15 mouse cellular contexts compared by ENCODE assay signal in the genomic region with DNA sequence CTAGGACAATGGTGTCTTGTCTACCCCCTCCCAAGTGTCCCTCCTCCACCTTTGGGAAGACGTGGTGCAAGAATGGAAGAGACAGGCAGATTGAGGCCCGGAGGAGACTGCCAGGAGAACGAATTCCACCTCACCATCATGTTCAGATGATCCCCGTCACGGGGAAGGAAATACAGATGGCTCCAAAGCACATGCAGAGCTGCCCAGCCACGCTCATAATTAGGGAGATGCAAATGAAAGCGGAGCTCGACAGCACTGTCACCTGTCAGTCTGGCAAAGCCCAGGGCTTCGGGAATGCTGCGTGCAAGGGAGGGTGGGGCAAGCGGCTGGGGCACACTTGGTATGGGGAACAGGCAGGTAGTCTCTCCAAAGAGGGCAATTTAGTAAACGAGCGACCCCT. TPM values are rescaled to one million over a fixed set of nuclear protein-coding genes. Genes with fewer than 3 reads are reported as not detected.
"Had no signal": no experiment of that assay in that cellular context is flagged by ENCODE, and none has a peak within 500 bp of the region (broad histone marks: within the 10 kb centered on the region; RNA-seq: fewer than 3 reads in every experiment).

No protein-coding gene starts in this region.

- H3K36me3 ChIP-seq: liver, embryonic 15.5 days had no signal

- DNase-seq: kidney, postnatal 25 days; lung, adult 2 months; lung, postnatal 36 days; thymus, postnatal 4 days had no signal

- H3K4me3 ChIP-seq: limb, embryonic 10.5 days; liver, embryonic 15.5 days; midbrain, embryonic 15.5 days; neural tube, embryonic 12.5 days had no signal

- ATAC-seq: lung, postnatal 0 days; midbrain, embryonic 15.5 days had no signal

- H3K4me2 ChIP-seq: liver, embryonic 11.5 days; liver, embryonic 15.5 days; midbrain, embryonic 11.5 days; midbrain, embryonic 15.5 days; neural tube, embryonic 12.5 days had no signal

- H3K27me3 ChIP-seq: liver, embryonic 15.5 days; midbrain, embryonic 15.5 days; neural tube, embryonic 12.5 days had no signal

- H3K9me3 ChIP-seq: limb, embryonic 10.5 days; liver, embryonic 15.5 days; midbrain, embryonic 15.5 days; neural tube, embryonic 12.5 days had no signal

- H3K4me1 ChIP-seq: liver, embryonic 15.5 days had no signal

- H3K27ac ChIP-seq: limb, embryonic 10.5 days; liver, embryonic 15.5 days; midbrain, embryonic 15.5 days; neural tube, embryonic 12.5 days; stomach, postnatal 0 days had no signal

- H3K9ac ChIP-seq: liver, embryonic 15.5 days; midbrain, embryonic 15.5 days; neural tube, embryonic 12.5 days had no signal

RNA-seq across cellular contexts. Expression of a gene that starts 33.0 kb away (rescaled TPM):
- total RNA-seq: megakaryocyte, adult 5-6 weeks; monocyte, adult 5-6 weeks; neutrophil, adult 5-6 weeks had no signal
- polyA plus RNA-seq: liver, embryonic 15.5 days; lung, adult 2 months had no signal

RNA-seq across cellular contexts. Expression of a gene that starts 47.5 kb away (rescaled TPM):
- total RNA-seq: monocyte, adult 5-6 weeks had no signal
